Mouse (Mus musculus) heart, postnatal 25 days (tissue): ENCODE data around the gene Chrna7. TPM values are rescaled to one million over a fixed set of nuclear protein-coding genes. Genes with fewer than 3 reads are reported as not detected.

ENCODE experiments used
- DNase-seq: peaks from one replicate; pipeline ENCODE4 v3.0.0; 2022; ENCODE audit warnings: low spot score
- intact Hi-C: fragments of 180-260 bp; cut with DNase I; formaldehyde crosslinking; loops from one replicate; pipeline ENCODE4 v1.15.1; 2025
- total RNA-seq, 2 experiments: library from RNA; stranded (reverse); gene quantifications; 2 replicates each; pipeline ENCODE4 v1.2.3; 2021

Chrna7 gene
- total RNA-seq, 2 experiments from 2014 or later, result not detected

DNA sequence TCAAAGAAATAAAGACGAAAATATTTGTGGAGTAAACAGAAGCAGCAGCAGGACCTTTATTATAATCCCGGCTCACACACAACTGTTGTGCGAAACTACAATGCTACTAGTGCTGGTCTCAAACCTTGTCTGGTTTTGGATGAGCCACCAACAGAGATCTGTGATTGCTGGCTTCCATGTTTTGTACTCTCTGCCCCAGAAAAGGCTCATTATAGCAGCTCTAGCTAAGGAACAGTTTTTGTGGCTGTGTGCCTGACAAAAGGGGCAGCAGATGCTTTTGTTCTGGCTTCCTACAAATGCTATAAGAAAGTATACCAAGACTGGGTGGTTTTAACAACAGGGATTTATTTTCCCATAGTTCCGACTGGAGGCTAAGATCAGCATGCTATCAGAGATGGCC, 126.4 kb downstream of the Chrna7 start:
- intact Hi-C loops, result no loop called here
- DNase-seq, result no peak

GRCm38 (mm10) chr7:63084351-63085003, 127.9 kb downstream of the Chrna7 start:
- intact Hi-C loops, result no loop called here
- DNase-seq, result no peak

DNA sequence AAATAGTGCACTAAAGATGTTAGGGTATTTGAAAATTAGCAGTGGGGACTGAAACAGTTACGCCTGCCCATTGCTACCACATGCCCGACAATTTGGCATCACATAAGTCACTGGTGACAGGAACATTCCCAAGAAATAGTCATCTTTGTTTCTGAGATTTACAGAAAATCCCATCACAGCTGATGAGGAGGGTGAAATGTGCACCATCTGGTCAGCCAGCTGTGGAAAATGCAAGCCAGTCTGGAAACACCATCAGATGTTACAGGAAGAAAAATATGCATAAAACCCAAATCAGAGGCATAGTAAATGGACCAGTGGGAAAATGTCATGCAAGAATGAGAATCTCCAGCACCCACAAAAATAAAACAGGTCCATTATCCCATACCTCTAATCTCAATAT, 151.4 kb downstream of the Chrna7 start:
- intact Hi-C loops, result no loop called here
- no peak for DNase-seq

Other genes starting within 250 kb of the Chrna7 start
- under 1 TPM in 1 of 2 experiments, not detected in 1; 0.39 TPM for gene Otud7a, start 232.2 kb upstream of the Chrna7 start, total RNA-seq